Mouse (Mus musculus): ENCODE data around the gene Polm. TPM values are rescaled to one million over a fixed set of nuclear protein-coding genes. Genes with fewer than 3 reads are reported as not detected.

Gene Polm
- polyA plus RNA-seq, 1 experiment, result 22.7 TPM

Other genes with a start within 250 kb of the Polm start
- 101 and 114 TPM in 2 replicates for gene Mrps24, start 122.3 kb downstream of the Polm start, polyA plus RNA-seq (2012; rRNA removed)
- gene Urgcp, start 75.6 kb downstream of the Polm start, polyA plus RNA-seq (2012; rRNA removed), result 22.0 and 22.4 TPM in 2 replicates
- 53.0 and 63.6 TPM in 2 replicates for gene Dbnl, start 49.5 kb downstream of the Polm start, polyA plus RNA-seq (2012; rRNA removed)
- 8.0 and 11.2 TPM in 2 replicates for gene Pgam2, start 34.3 kb downstream of the Polm start, polyA plus RNA-seq (2012; rRNA removed)
- 73.9 and 92.9 TPM in 2 replicates for gene Aebp1, start 23.9 kb upstream of the Polm start, polyA plus RNA-seq (2012; rRNA removed)
- 96.7 and 101 TPM in 2 replicates for gene Pold2, start 40.3 kb upstream of the Polm start, polyA plus RNA-seq (2012; rRNA removed)
- 0.61 and 0.92 TPM in 2 replicates for gene Myl7, start 60.8 kb upstream of the Polm start, polyA plus RNA-seq (2012; rRNA removed)
- gene Gck, start 112.1 kb upstream of the Polm start, polyA plus RNA-seq (2012; rRNA removed), result 2.1 and 2.4 TPM in 2 replicates
- 76.3 and 87.6 TPM in 2 replicates for gene Ykt6, start 117.7 kb upstream of the Polm start, polyA plus RNA-seq (2012; rRNA removed)
- gene Camk2b, start 228.3 kb upstream of the Polm start, polyA plus RNA-seq (2012; rRNA removed), result 1.2 and 68.6 TPM in 2 replicates

Data from gonadal fat pad, adult 2 months (tissue).